Mouse (Mus musculus) gastrocnemius, postnatal 25 days (tissue): ENCODE measurements around the gene Stard9. TPM values are rescaled to one million over a fixed set of nuclear protein-coding genes. Genes with fewer than 3 reads are reported as not detected.

Experiments used
- DNase-seq: peaks from one replicate; pipeline ENCODE4 v3.0.0; 2022
- total RNA-seq, 2 experiments: library from RNA; stranded (reverse); gene quantifications; 1 replicate in 1 of 2; 2 replicates in 1 of 2; pipeline ENCODE4 v1.2.3; 2021

The Stard9 gene
- total RNA-seq, 2 experiments from 2014 or later, result 3.8 to 4.9 TPM

GRCm38 (mm10) chr2:120724176-120724575 is 95.3 kb downstream of the Stard9 start:
- DNase-seq, result no peak

- DNase-seq, result no peak
Measured at GRCm38 (mm10) chr2:120729775-120730585, 101.1 kb downstream of the Stard9 start.

- peak; percentile 29 for DNase-seq
Measured at GRCm38 (mm10) chr2:120730639-120731166, 101.8 kb downstream of the Stard9 start.

GRCm38 (mm10) chr2:120731167-120731862 is 102.4 kb downstream of the Stard9 start:
- peak; percentile 94 for DNase-seq

GRCm38 (mm10) chr2:120731877-120732530 is 103.1 kb downstream of the Stard9 start:
- DNase-seq, result no peak

- no peak for DNase-seq
Measured at GRCm38 (mm10) chr2:120745496-120745895, 116.6 kb downstream of the Stard9 start.

GRCm38 (mm10) chr2:120748041-120748440 is 119.1 kb downstream of the Stard9 start:
- DNase-seq, result no peak

GRCm38 (mm10) chr2:120761922-120762321 is 133.0 kb downstream of the Stard9 start:
- no peak for DNase-seq

- DNase-seq, result no peak
Measured at GRCm38 (mm10) chr2:120770265-120770935, 141.5 kb downstream of the Stard9 start.

Other genes with a start within 250 kb of the Stard9 start
- gene Ganc, start 225.2 kb upstream of the Stard9 start, total RNA-seq, result 10 to 100 TPM; 30.7 to 31.5 TPM
- gene Tmem87a, start 225.0 kb upstream of the Stard9 start, total RNA-seq, result 10 to 100 TPM; 27.9 to 34.9 TPM
- gene Capn3, start 173.1 kb upstream of the Stard9 start, total RNA-seq, result 100 to 1,000 TPM; 106 to 129 TPM
- 100 to 1,000 TPM; 511 to 553 TPM for gene Zfp106, start 65.3 kb upstream of the Stard9 start, total RNA-seq
- gene Snap23, start 61.5 kb upstream of the Stard9 start, total RNA-seq, result 10 to 100 TPM; 45.3 to 47.1 TPM
- 1 to 10 TPM; 6.4 to 6.5 TPM for gene Haus2, start 19.7 kb upstream of the Stard9 start, total RNA-seq
- gene Lrrc57, start 19.6 kb upstream of the Stard9 start, total RNA-seq, result 10 to 100 TPM; 10.7 to 11.3 TPM
- 1 to 10 TPM; 4.5 to 5.6 TPM for gene Cdan1, start 221.0 kb downstream of the Stard9 start, total RNA-seq
- 1 to 10 TPM; 7.4 to 7.7 TPM for gene Ttbk2, start 221.5 kb downstream of the Stard9 start, total RNA-seq